Mouse (Mus musculus) cerebellum, adult 9-11 months (tissue): ENCODE results near the gene Gphb5.
A peak's percentile ranks its signal among the peaks of the same experiment; 100 is the strongest.

Experiments used
- DNase-seq: peaks from one replicate; pipeline ENCODE4 v3.0.0; 2022

The Gphb5 gene

GRCm38 (mm10) chr12:75389308-75390135 lies 27.1 kb downstream of the Gphb5 start:
- DNase-seq: no peak

- DNase-seq: no peak
Measured at GRCm38 (mm10) chr12:75388521-75388920, 28.1 kb downstream of the Gphb5 start.

GRCm38 (mm10) chr12:75387846-75388245 lies 28.7 kb downstream of the Gphb5 start:
- no peak for DNase-seq

- DNase-seq: no peak
Measured at GRCm38 (mm10) chr12:75387156-75387555, 29.4 kb downstream of the Gphb5 start.

- no peak for DNase-seq
Measured at GRCm38 (mm10) chr12:75386731-75387130, 29.9 kb downstream of the Gphb5 start.

GRCm38 (mm10) chr12:75376126-75376525 lies 40.5 kb downstream of the Gphb5 start:
- DNase-seq: peak; percentile 82

GRCm38 (mm10) chr12:75375060-75375459 lies 41.5 kb downstream of the Gphb5 start:
- DNase-seq: peak; percentile 74

GRCm38 (mm10) chr12:75374437-75374836 lies 42.1 kb downstream of the Gphb5 start:
- DNase-seq: no peak

GRCm38 (mm10) chr12:75369418-75369851 lies 47.1 kb downstream of the Gphb5 start:
- no peak for DNase-seq

- DNase-seq: peak; percentile 49
Measured at GRCm38 (mm10) chr12:75368527-75368926, 48.1 kb downstream of the Gphb5 start.

GRCm38 (mm10) chr12:75367371-75367770 lies 49.2 kb downstream of the Gphb5 start:
- DNase-seq: no peak

GRCm38 (mm10) chr12:75365621-75366124 lies 50.9 kb downstream of the Gphb5 start:
- no peak for DNase-seq

GRCm38 (mm10) chr12:75364416-75364815 lies 52.2 kb downstream of the Gphb5 start:
- DNase-seq: no peak

GRCm38 (mm10) chr12:75362456-75362855 lies 54.1 kb downstream of the Gphb5 start:
- DNase-seq: no peak
